Mouse (Mus musculus): ENCODE measurements around the gene Rad9b.

Gene Rad9b

DNA sequence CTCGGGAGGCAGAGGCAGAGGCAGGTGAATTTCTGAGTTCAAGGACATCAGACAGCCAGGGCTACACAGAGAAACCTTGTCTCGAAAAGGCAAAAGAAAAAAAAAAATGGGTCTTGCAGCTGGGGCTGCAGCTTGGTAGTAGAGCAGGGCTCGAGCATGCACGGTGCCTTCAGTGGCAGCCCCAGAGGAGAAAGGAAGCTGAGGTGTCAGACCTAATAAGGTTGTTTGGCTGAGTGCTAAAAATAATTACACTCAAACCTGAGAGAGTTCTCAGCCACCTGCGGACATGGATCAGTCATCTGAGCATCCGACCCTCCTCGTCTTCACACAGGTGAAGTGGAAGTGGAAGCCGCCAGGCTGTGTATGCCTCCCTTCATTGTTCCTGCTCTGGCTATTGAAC, 43.3 kb downstream of the Rad9b start:
- no peak for DNase-seq

DNA sequence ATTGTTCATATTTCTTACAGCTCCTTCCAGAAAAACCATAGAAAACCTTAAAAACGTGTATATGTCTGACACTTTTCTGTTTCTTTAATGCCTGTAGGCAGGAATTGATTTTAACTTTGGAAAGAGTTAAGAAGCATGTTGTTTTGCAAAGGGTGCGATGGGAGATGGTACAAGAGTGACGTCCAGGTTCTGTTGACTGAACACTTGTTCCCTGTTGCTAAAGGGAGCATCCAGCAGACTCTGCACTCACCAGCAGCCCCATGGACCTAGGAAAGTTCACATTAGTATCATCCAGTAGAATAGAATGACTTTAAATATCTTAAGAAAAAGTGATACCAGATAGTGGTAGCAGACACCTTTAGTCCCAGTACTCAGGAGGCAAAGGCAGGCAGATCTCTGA, 47.5 kb downstream of the Rad9b start:
- DNase-seq = no peak

DNA sequence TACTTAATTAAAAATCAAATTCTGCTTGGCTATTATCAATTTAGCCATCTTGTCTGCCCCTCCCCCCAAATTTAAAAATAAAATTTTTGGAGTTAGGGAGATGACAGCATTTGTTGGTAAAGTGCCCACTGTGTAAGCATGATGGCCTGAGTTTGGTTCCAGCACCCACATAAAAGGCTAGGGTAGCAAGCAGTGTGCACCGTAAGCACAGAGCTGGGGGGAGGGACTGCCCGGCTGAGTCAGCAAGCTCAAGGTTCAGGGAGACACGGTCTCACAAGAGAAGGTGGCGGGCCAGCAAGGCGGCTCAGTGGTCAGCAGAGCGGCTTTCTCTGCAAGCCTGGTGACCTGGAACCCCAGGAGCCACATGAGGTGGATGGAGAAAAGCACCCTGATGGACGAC, 48.6 kb downstream of the Rad9b start:
- no peak for DNase-seq

DNA sequence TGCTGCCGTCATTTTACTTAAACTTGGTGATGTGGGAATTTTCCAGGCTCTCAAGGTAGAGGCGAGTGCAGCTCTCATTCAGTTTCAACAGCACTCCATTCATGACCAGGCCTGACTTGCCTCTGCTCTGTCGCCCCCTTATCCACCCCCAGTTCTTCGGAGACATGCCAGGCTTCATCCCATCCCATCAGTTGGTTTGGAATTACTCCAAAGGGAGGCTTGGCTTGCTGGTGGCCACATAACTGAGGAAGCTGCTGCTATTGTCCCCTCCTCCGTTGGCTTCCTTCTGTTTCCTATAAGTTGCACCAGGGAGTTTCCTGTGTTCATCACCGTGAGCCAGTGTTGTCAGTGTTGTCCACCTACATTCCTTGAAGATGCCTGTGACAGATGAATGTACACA, 49.5 kb downstream of the Rad9b start:
- no peak for DNase-seq

DNA sequence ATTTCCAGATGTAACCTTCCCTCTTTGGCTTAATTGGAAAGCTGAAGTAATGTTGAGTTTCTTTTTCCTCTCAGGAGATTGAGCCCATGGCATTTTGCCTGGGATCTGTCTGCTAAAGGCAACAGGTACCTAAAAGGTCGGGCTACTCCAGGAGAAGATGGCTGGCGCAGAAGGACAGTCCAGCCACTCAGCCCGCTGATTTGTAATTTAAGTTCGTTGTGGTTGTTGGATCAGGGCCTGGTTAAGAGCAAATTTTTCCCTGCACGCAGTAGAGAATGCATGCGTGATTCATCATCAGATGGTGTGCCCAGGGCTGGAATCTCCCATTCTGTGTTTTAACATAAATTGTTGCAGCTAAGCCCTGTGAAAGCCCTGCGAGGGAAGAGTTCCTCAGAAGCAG, 50.1 kb downstream of the Rad9b start:
- DNase-seq = no peak

DNA sequence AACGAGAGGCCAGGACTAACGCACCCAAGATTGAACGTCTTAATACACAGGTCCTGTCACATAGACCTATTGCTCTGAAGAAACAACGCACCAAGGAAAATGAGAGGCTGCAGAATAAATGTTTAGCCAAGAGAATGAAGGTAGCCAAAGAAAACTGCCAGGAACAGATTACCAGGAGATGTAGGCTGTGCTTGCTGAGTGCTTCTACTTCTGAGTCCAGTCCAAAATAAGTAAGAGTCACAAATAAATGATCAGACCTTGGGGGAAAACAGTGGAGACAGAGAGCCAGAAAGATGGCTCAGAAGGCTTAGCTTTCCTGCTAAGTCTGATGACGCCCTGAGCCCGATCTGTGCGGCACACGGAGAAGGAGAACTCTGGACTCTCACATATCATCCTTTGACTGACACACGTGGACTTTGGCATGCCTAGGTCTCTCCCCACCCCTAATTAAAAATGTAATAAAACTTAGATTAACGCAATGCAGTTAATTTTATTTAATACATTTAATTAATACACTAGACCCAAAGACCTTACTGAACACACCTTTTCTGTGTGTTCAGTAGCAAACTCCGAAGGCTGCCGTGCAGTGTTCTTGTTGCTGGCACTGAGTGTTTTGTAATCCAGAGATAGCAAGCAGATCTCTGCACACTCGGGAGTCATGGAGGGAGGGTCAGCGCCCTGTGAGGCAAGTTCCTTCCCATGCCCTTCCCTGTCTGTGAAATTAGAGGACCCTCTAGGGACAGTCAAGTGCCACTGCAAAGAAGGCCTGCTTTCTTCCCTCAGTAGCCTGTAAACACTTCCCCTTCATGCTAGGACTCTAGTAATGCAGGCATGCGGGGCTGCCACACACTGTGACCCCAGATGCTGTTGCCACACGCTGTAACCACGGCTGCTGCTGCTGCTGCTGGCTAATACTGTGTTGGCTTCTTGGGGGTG, 51.0 kb downstream of the Rad9b start:
- no peak for DNase-seq

DNA sequence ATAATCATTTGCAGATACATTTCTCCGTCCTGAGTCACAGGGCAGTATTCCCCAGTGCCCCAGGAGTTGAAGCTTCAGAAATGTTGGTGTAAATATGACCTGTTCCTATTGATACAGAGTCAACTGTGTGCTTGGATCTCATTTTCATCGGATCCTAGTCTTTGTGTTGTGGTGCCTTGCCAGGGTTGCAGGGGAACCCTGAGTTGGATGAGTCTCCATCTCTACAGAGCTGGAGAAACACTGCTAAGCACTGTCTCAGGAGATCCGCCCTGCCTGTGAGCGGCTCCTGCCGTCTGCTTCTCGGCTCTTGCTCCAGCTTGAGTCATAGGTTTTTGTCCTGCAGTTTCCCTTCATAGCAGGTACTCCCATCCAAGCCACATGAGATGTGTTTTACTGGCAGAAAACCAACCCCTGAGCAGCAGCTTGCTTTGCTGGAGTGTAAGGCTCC, 53.9 kb downstream of the Rad9b start:
- DNase-seq = no peak

DNA sequence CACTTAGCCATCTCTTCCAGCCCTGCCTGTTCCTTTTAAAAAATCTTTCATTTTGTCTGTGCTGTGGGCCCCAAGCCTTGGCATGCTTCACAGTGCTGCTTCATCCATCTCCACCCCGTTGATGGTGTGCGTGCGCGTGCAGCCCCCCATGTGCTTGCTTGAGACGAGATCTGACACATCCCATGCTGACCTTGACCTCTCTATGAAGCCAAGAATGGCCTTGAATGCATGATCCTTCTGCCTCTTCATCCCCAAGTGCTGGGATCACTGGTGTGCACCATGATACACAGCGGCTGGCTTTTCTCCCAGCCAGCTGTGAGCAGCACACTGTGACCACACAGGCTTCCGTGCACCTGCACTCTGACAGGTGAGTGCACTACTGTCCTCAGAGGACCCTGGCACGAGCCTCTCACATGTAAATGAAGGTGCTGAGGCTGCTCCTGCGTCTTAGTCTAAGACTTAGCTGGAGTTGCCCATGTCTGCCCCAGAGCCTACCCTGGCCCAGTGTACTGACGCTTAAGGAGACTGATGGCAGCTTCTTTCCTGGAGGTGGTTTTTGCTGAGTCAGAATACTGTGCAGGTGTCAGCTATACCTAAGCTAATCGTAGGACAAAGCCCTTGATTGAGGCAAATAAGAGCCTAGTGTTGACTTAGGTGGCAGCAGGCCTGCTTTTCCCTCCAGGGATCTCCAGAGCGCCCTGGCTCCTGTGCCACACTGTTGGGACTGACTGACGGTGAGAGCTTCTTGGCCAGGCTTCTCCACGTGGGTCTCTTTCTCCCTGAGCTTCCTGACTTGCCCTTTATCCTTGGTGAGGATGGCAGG, 58.7 kb downstream of the Rad9b start:
- DNase-seq = no peak

DNA sequence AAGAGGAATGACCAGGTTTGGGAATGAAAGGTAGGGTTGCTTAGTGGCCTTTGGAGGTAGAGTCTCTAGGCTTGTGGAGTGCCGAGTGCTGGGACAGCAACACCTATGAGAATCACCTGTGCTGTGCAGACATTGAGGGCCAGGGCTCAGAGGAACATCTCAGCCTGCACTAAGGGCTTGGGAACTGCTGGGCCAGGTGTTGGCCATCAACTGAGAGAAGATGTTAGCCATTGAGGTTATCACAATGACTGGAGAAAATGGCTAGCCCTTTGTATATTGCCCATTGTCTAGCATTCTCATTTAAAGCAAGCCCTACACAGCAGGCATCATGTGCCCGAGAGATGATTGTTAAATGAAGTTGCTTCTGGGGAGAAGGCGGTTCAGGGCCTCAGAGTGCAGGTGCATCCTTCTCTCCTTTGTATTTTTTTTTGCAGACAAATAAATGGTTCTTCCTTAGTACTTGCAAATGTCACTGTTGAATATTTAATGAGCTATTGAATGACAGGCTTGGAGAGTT, 59.8 kb downstream of the Rad9b start:
- DNase-seq = no peak

DNA sequence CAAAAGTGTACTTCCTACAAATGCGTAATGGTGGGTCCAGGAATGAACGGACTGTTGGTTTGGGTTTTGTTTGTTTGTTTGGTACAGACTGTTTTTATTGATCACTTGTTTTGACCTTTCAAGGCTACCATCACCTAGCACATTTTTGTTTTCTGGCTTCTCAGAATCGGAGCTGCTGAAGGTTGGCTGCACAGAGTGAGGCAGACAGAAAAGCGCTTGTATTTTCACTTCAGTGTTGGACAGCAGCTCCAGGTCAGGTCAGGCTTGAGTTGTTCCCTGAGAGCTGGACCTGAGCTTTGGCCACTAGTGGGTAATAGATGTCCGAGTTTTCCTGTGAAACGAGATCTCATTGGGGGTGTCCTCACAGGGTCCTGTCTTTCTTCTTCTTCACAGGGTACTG, 60.9 kb downstream of the Rad9b start:
- DNase-seq = no peak

DNA sequence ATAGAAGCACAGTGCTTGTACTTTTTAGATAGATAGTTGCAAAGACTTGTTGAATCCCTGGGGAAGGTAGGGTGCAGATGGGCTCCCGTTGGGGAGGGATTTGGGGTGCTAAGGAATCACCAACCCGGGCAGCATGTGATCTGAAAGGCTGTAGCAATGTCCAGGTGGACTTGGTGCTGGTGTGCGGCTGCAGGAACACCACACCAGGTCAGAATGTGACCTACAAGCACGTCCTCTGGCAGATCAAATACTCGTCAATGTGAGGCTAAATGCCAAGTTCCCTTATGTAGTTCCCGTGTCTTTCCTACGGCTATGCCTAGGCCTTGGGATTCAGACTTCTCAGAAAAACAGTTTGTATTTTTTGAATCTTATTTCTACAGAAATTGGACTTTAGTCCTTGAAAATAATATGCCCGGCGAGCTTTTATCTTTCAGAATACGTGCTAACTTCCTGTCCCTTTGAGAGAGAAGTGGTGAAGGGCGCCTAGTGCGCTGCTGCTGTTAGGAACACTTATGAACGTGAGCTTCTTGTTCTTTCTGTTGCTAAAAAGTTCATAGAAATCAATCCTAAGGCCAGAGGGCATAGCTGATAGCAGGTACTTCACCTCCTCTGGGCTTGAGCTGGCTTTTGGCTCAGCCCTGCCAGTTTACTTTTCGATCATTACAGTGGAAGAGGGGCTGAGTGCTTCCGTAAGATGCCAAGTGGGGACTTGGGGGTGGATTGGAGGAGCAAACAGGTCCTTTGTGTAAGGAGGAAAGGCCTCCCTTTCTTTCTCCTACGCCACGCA, 62.3 kb downstream of the Rad9b start:
- DNase-seq = no peak

DNA sequence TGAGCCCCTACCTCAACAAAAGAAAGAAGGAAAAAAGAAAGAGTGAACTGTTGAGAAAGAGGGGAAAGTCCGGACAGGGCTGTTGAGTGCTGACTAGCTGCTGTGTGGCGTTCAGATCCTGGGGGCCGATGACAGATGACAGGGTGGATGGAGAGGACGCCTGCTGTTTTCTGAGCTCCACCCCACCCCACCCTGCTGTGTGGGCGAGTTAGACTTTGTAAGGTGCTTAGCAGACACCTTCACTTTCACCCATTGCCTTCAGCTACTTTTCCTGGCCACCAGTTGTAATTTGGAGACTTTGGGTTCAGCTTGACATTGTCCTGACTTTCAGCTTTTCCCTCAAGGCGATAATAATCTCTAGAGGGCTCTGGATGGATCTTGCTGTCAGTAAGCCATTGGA, 62.9 kb downstream of the Rad9b start:
- no peak for DNase-seq

DNA sequence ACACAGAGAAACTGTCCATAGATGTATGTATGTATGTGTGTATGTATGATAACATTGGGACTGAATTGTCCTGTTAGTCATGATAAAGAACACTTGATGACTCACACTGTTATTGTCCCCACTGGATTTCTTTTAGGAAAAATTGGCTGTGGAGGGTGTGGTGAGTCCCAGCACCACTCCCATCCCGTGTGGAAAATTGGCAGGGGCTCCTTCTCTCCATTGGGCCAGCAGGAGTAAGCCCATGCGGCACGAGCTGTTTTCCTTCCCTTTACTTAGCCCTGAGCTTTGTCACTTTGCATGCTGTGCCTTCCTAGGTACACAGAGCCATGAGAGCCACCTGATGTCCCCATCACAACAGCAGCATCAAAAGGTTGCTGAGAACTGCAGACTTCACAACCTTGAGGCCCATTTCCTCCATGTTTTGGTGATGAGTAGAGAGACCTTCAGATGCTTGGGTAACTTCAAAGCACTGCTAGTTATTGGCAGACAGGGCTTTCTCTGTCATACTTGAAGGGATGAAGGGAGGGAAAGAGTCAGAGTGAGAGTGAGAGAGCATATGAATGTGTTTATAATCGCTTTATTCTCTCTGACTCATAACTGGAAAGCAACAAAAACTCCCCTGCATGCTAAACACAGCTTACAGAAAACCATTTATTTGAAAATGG, 65.8 kb downstream of the Rad9b start:
- DNase-seq = no peak

DNA sequence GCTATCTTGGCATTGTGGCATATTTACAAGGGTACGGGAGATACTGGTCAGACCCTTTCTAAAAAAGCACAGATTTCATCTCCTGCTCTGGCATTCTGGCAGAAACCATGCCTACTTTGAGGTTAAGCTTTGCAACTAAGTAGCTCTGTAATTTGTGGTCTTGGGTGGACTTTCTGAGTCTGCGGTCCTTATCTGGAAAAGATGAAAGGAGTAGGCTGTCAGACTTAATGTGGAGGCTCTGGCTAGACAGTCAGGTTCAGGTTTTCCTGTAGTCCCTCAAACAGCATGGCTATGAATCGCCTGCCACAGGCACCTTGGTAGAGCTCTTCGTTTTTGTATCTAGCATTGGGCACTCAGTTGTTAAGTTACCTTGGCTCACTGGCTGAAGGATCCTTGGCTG, 67.0 kb downstream of the Rad9b start:
- no peak for DNase-seq

DNA sequence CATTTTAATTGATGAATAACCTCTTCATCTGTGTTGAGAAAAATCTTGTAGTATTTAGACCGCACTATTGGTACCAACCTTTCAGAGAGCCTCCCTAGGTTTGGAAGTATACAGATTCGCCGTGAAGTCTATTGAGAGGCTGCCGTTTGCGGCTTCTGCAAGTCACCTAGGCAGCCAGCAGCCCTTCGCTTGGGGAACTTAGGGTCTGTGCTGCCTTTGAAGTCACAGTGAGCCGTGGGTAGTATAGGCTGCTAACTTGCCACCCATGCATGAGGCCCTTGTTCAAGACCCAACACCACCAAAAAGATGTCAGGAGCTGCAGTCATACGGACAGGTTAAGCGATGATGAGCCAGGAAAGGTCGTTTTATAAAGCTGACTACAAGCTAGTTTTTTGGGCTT, 67.8 kb downstream of the Rad9b start:
- DNase-seq = no peak

DNA sequence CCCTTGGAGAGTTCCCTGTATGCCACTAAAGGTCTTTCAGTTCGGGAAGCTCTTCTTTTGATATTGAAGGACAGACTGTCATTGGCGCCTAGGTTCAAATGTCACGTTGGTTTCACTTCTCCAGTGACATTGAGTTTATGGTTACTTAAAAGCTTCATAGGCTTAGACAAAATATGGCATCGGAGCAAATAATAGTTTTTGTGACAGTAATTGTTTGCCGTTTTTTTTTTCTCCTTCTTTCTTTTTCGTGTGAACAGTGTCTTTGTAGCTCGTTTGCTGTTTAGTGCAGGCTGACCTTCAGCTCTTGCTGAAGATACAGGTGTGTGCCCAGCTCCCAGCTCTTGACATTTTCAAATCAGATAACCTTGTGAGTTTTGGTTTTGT, 68.3 kb downstream of the Rad9b start:
- no peak for DNase-seq

DNA sequence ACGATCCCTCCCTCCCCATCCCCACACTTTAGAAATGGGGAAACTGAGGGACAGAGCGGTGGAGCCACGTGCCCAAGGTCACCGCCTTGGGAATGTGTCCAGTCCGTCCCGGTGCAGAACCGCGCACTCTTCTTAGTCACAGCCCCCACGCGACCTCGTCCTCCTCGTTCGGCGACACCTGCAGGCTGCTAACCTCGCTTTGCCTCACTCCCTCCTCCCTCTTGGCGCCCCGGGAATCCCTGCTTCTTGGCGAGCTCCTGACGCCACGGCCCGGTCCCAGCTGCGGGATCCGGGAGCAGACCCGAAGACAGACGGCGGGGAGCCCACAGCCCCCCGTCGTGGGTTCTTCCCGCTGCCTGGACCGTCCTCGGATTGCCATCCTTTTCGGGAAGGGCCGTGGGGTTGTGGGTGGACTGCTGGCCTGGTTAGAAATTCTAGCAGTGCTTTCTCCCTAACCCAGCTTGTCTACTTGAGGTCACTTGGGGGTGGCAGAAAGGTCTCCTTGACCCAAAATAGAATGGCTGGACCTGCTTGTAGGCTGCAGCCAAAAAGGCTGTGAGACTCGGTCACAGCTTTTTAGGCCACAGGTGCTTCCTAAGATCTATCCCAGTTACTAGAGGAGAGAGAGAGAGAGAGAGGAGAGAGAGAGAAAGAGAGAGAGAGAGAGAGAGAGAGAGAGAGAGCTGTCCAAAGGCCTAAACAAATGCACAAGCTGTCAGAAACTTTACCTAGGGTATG, 68.8 kb downstream of the Rad9b start:
- DNase-seq = no peak

DNA sequence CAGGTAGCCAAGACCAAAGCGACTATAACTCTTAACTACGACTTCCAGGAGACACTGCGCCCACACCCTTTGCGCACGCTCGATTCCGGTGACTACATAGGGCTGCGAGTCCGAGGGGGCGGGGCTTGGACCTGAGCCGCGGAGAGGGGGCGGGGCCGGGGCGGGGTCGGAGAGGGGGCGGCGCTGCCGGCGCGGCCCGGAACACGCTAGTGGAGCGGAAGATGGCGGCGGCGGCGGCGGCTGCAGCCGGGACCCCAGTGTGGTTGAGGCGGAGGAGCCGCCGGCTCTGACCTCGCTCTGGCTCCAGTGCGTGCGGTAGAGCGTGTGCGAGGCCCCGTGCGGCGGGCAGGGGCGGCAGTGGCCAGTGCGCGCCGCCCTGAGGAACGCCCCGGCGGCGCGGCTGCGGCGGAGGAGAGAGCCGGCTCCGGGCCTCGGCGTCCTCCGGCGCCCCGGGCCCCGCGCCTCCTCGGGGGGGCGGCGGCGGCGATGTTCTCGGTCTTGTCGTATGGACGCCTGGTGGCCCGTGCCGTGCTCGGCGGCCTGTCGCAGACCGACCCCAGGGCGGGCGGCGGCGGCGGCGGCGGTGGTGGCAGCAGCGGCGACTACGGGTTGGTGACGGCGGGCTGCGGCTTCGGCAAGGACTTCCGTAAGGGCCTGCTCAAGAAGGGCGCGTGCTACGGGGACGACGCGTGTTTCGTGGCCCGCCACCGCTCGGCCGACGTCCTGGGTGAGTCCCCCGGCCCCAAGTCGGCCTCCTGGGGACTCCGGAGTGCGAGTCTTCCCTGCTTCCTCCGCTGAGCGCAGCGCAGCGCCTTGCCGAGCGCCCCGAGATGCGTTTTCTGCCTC, 69.6 kb downstream of the Rad9b start, which contains the start of gene Pptc7:
TSS of gene Pptc7 (plus strand) at position 183 of the 846 bp plus-strand sequence.
- DNase-seq = peak; percentile 93

DNA sequence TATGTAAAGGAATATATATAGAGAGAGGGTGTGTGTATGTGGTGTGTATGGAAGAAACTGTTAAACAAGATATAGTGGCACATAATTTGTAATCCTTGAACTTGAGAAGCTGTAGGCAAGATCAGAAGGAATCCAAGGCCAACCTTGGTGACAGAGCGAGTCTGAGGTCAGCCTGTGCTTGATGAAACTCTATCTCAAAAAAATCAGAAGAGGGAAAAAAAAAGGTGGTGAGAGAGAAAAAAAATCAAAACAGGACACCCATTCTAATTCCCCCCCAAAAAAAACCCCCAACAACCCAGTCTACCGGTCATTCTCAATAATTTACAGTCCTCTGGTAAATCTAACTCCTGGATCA, 70.2 kb downstream of the Rad9b start:
- no peak for DNase-seq

DNA sequence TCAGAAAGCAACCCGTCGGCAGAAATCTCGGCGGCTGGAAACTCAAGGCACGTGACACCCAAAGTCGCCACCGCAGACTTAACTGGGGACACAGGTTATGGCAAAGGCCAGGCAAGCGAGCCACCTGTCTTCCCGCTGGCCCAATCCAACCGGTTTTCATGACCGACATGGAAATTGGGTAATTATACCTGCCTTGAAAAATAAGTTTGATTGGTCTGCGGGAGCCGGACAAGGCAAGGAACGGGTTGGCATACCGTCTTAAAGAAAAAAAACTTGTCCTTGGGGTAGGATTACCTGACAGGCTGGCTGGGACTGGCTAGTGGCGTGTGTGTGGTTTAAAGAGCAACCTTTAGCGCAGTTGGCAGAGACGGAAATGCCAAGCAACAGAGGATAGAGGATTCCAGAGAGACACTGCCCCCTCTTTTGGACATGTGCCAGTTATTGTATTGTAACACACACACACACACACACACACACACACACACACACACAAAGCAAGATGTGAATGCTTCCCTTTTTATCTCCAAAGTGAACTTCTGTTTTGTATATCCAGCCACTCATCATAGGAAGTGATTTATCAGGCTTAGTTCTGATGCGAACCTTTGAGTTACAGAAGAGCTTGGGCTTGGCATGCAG, 73.1 kb downstream of the Rad9b start:
- no peak for DNase-seq

Measured in layer of hippocampus, adult 9-11 months (tissue).